Mouse (Mus musculus): ENCODE results near the gene Cnbp.

DNA sequence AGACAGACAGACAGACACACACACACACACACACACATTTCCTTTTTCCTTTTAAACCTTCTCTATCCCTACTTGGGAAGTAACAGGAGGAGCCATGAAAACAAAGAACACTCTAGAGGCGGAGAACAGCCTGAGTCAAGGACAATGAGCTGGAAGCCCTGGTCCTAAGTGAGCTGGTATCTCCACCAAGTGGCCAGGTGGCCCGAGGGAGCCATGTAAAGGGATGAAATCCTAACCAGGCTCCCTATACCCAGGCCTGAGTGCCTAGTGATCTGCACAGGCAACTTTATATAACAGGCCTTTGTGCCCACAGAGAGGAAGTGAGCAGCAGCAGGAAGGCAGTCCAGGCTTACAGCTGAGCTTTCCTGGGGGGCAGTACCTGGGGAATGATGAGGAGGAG, 44.0 kb downstream of the Cnbp start:
- TF ChIP-seq CTCF (IDR thresholded peaks at IDR 0.05; ENCODE audit: low read depth) (peak; percentile 14; the same call in 1 of the 2 replicates), EP300 (IDR thresholded peaks at IDR 0.05; ENCODE audit: low read depth) (no peak)
